Mouse (Mus musculus) spleen, adult 2 months (tissue): ENCODE results near the gene Bcl7a.

Experiments
- CTCF ChIP-seq: fragments of 200-500 bp; IDR thresholded peaks from 2 replicates; pipeline ENCODE4 v1.5.1; 2011; ENCODE audit warnings: mild to moderate bottlenecking, inconsistent platforms; ENCODE audit not compliant: insufficient read depth, insufficient read length, insufficient replicate concordance; ENCODE audit errors: extremely low read depth
- POLR2A ChIP-seq: fragments of 200-500 bp; IDR thresholded peaks from 2 replicates; pipeline ENCODE4 v1.6.1; 2011; ENCODE audit warnings: low read depth, low read length, inconsistent platforms

DNA sequence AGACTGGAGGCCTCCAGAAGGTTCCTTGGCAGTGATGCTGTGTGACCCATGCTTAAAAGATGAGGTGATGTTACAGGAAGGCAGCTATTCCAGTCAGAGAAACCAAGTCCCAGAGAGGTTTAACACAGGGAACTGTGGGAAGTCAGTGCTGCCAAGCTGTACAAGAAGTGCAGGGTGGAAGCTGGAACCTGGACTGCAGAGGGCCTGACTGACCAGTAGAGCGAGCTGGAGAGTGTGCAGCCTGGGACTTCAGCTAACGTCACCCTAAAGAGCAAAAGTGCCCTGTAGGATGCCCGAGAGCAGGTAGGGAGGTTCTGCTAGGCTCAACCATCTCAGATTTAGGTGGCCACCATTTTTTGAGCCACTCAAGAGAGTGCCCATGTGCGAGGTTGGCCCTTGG lies 19.3 kb downstream of the Bcl7a start:
- TF ChIP-seq CTCF (no peak), POLR2A (no peak)
